11 mouse cellular contexts compared by ENCODE assay signal in the genomic region with DNA sequence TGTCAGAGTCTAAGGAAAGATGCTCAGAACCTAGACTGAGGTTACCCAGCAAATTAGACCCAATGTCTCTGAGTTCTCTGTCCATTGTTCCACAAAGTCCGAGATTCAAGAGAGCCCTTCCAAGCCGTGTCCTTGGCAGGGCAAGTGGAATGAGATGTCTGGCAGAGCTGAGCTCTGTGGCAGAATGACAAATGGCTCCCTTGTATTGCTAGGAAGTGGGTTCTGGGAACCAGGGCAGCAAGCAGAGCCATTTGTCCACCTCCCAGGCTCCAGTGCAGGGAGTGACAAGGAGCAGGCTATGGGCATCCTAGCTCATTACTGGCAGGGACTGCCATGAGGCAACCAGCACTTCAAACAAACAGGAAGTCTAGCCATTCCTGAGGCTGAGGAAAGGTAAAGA.
DNase-seq lines count a peak whose midpoint lies in the region; ATAC-seq and TF ChIP-seq lines count a peak whose summit lies in the region.
"Had no signal": no experiment of that assay in that cellular context is flagged by ENCODE, and none has a peak within 500 bp of the region (broad histone marks: within the 10 kb centered on the region; RNA-seq: fewer than 3 reads in every experiment).

No protein-coding gene starts in this region.

- no peak overlapping the region for H3K4me2 ChIP-seq in forebrain, embryonic 16.5 days (ENCODE audit: low read length)
- H3K4me2 ChIP-seq in heart, embryonic 12.5 days: no peak overlapping the region
- H3K4me2 ChIP-seq: limb, embryonic 12.5 days; lung, embryonic 15.5 days had no signal

- peak overlapping the region; percentile 68 for H3K27ac ChIP-seq in forebrain, embryonic 16.5 days (ENCODE audit: low read length)
- no peak overlapping the region for H3K27ac ChIP-seq in heart, embryonic 12.5 days (ENCODE audit: poor library complexity, severe bottlenecking)
- H3K27ac ChIP-seq: limb, embryonic 12.5 days; lung, embryonic 15.5 days had no signal

- TF ChIP-seq CTCF in brain, embryonic 14.5 days (IDR thresholded peaks at IDR 0.05; ENCODE audit: borderline replicate concordance, extremely low read depth, insufficient read depth, insufficient read length): no peak

- H3K27me3 ChIP-seq in forebrain, embryonic 16.5 days (replicated peaks; ENCODE audit: control insufficient read depth, insufficient read depth, low read length): no peaks in the 10 kb centered on the region
- H3K27me3 ChIP-seq in heart, embryonic 12.5 days (replicated peaks): peaks cover 26% of the 10 kb centered on the region

- TF ChIP-seq POLR2A in brain, embryonic 14.5 days (IDR thresholded peaks at IDR 0.05; ENCODE audit: borderline replicate concordance, extremely low read depth, insufficient read depth, insufficient read length, poor library complexity, severe bottlenecking): no peak

- no peaks in the 10 kb centered on the region for H3K9me3 ChIP-seq in forebrain, embryonic 16.5 days (ENCODE audit: control insufficient read depth, low read length)
- H3K9me3 ChIP-seq in heart, embryonic 12.5 days (replicated peaks): no peaks in the 10 kb centered on the region
- H3K9me3 ChIP-seq: limb, embryonic 12.5 days; lung, embryonic 15.5 days had no signal

- H3K36me3 ChIP-seq in forebrain, embryonic 16.5 days (ENCODE audit: control insufficient read depth, insufficient read depth): no peaks in the 10 kb centered on the region
- H3K36me3 ChIP-seq in heart, embryonic 12.5 days: no peaks in the 10 kb centered on the region
- H3K36me3 ChIP-seq: limb, embryonic 12.5 days; lung, embryonic 15.5 days had no signal

- ATAC-seq in forebrain, embryonic 16.5 days: no peak
- ATAC-seq in heart, embryonic 12.5 days (ENCODE audit: insufficient number of reproducible peaks, low FRiP score): no peak

- WGBS in forebrain, embryonic 16.5 days: 33% methylated on average over 2 of the region's 2 CpGs
- 56% methylated on average over 2 of the region's 2 CpGs for WGBS in heart, embryonic 12.5 days

- intact Hi-C loops in left cerebral cortex, postnatal 14 days (cut with DNase I): loop anchor here (5.0 kb wide), 1 partner anchor 310 kb away; the partner anchor contains the start of gene Wscd1

- H3K4me3 ChIP-seq in forebrain, embryonic 16.5 days (replicated peaks; ENCODE audit: low read length): no peak overlapping the region
- no peak overlapping the region for H3K4me3 ChIP-seq in heart, embryonic 12.5 days
- H3K4me3 ChIP-seq: limb, embryonic 12.5 days; lung, embryonic 15.5 days had no signal

- H3K4me1 ChIP-seq in forebrain, embryonic 16.5 days (replicated peaks; ENCODE audit: control insufficient read depth, insufficient read depth, low read length): peaks cover 38% of the 10 kb centered on the region
- no peaks in the 10 kb centered on the region; the same call in 1 of the 2 replicates for H3K4me1 ChIP-seq in heart, embryonic 12.5 days (replicated peaks)
- H3K4me1 ChIP-seq: lung, embryonic 15.5 days had no signal

- H3K9ac ChIP-seq in forebrain, embryonic 16.5 days (replicated peaks; ENCODE audit: low read depth, low read length): no peak overlapping the region
- no peak overlapping the region for H3K9ac ChIP-seq in heart, embryonic 12.5 days
- H3K9ac ChIP-seq: limb, embryonic 12.5 days; lung, embryonic 15.5 days had no signal

- peak; percentile 78 for DNase-seq in layer of hippocampus, adult 11-12 months (ENCODE audit: low spot score)
- DNase-seq in layer of hippocampus, adult 9-10 months (ENCODE audit: low spot score): no peak
- peak; percentile 61 for DNase-seq in brain, embryonic 14.5 days (ENCODE audit: low read depth)
- peak; percentile 49 to 68 for DNase-seq in left cerebral cortex, postnatal 14 days (ENCODE audit: low spot score in 2 of 2)
- no peak for DNase-seq in spleen, postnatal 36 days (ENCODE audit: low spot score in 2 of 2)
- no peak for DNase-seq in lung, postnatal 14 days
- DNase-seq: kidney, adult 18-20 months had no signal

Comparison
In these comparisons a context has a peak if more than half of its experiments do, and no peak if none do; other contexts are left out.
1. DNase-seq: peak in layer of hippocampus, adult 11-12 months (single experiment), brain, embryonic 14.5 days (single experiment) and left cerebral cortex, postnatal 14 days (2 of 2); none in layer of hippocampus, adult 9-10 months (single experiment), spleen, postnatal 36 days (0 of 2) and lung, postnatal 14 days (single experiment).